Mouse (Mus musculus) ES-E14 (cell line): ENCODE results near the gene Abhd15. TPM values are rescaled to one million over a fixed set of nuclear protein-coding genes. Genes with fewer than 3 reads are reported as not detected.
A peak's percentile ranks its signal among the peaks of the same experiment; 100 is the strongest.

ENCODE experiments used
- DNase-seq: peaks from one replicate; pipeline ENCODE4 v3.0.0-alpha.2; 2013; ENCODE audit warnings: low read depth, low spot score
- H3K27ac ChIP-seq: 2 replicates; pipeline ENCODE4 v1.5.1; 2012; ENCODE audit warnings: low read depth, mild to moderate bottlenecking, low read length, moderate library complexity, mixed read lengths; ENCODE audit not compliant: poor library complexity, insufficient read depth, severe bottlenecking
- H3K36me3 ChIP-seq: 2 replicates; pipeline ENCODE4 v1.6.1; 2012; ENCODE audit warnings: mild to moderate bottlenecking, low read length, moderate library complexity, mixed read lengths; ENCODE audit not compliant: control insufficient read depth, poor library complexity, insufficient read depth, severe bottlenecking
- H3K4me1 ChIP-seq, 2 experiments: fragments of 150-350 bp in 1 of 2; sonication (generic) in 1 of 2; 2 replicates each; pipeline ENCODE4 v1.6.1; 2012; ENCODE audit warnings: low read length in 2 of 2, mild to moderate bottlenecking in 1 of 2, mixed read lengths in 1 of 2; ENCODE audit not compliant: control insufficient read depth in 2 of 2, insufficient read depth in 2 of 2, poor library complexity in 1 of 2
- H3K4me3 ChIP-seq, 2 experiments: fragments of 150-350 bp in 1 of 2; sonication (generic) in 1 of 2; 2 replicates each; pipeline ENCODE4 v1.5.1; 2012; ENCODE audit warnings: low read length in 2 of 2, low read depth in 1 of 2, mild to moderate bottlenecking in 1 of 2, mixed read lengths in 1 of 2; ENCODE audit not compliant: insufficient read depth in 1 of 2, poor library complexity in 1 of 2, severe bottlenecking in 1 of 2
- H3K9ac ChIP-seq: 2 replicates; pipeline ENCODE4 v1.6.1; 2012; ENCODE audit warnings: low read depth, mild to moderate bottlenecking, low read length, mixed read lengths; ENCODE audit not compliant: poor library complexity, insufficient read depth, severe bottlenecking
- H3K9me3 ChIP-seq: fragments of 150-350 bp; sonication (generic); 2 replicates; pipeline ENCODE4 v1.6.1; 2012; ENCODE audit warnings: low read depth, mild to moderate bottlenecking, low read length; ENCODE audit not compliant: control insufficient read depth, insufficient read depth
- CHD2 ChIP-seq: IDR thresholded peaks from 2 replicates; pipeline ENCODE4 v1.6.1; 2014; ENCODE audit warnings: mild to moderate bottlenecking, low read depth, low read length, inconsistent platforms
- HCFC1 ChIP-seq: IDR thresholded peaks from 2 replicates; pipeline ENCODE4 v1.6.1; 2012; ENCODE audit warnings: low read length, inconsistent platforms, borderline replicate concordance; ENCODE audit not compliant: insufficient read depth
- MAFK ChIP-seq: IDR thresholded peaks from 2 replicates; pipeline ENCODE4 v1.6.1; 2014; ENCODE audit warnings: mild to moderate bottlenecking, low read depth, low read length, inconsistent platforms; ENCODE audit not compliant: insufficient read depth
- ZC3H11A ChIP-seq: IDR thresholded peaks from 2 replicates; pipeline ENCODE4 v1.6.1; 2012; ENCODE audit warnings: low read depth, mild to moderate bottlenecking, inconsistent platforms, low read length, borderline replicate concordance
- ZNF384 ChIP-seq: IDR thresholded peaks from 2 replicates; pipeline ENCODE4 v1.6.1; 2012; ENCODE audit warnings: low read depth, low read length, inconsistent platforms
- in situ Hi-C, 2 experiments: fragments of 600-800 bp; cut with MboI; formaldehyde crosslinking; loops; one replicate each; pipeline ENCODE4 v1.15.1; 2025; ENCODE audit warnings: low sequenced_read_pairs in 2 of 2, inconsistent platforms in 1 of 2; ENCODE audit not compliant: unreplicated experiment in 2 of 2
- total RNA-seq: library from RNA; depleted of rRNA; stranded (reverse); fragments of 300-350 nt; gene quantifications from 2 replicates; pipeline ENCODE4 v1.2.3, GENCODE M21; 2012

Abhd15 gene
- total RNA-seq, 1 experiment: 1.7 TPM

DNA sequence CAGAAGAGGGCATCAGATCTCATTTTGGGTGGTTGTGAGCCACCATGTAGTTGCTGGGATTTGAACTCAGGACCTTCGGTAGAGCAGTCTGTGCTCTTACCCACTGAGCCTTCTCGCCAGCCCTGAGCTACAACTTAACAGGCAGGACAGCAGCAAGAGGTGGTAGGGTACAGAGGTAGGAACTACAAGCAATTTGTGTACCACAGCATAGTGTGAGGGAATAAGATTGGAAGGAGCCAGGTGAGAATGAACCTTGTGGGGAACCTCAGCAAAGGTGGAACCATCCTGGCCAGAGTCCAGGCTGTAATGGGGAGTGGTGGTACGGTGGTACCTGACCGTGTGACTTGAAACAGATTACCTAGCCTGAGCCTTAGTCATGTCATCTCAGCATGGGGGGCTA lies 12.9 kb upstream of the Abhd15 start:
- Histone ChIP-seq H3K4me1 (peaks cover 5 to 48% of the 10 kb centered on the region in 2 experiments; a peak in 3 of 4 replicates), H3K36me3 (peaks cover 69% of the 10 kb centered on the region)

GRCm38 (mm10) chr11:77502481-77502880 lies 12.4 kb upstream of the Abhd15 start:
- Histone ChIP-seq H3K27ac (no peak overlapping the region), H3K9me3 (no peaks in the 10 kb centered on the region), H3K4me3 (no peak overlapping the region), H3K9ac (no peak overlapping the region), H3K4me1 (peaks cover 3 to 45% of the 10 kb centered on the region in 2 experiments; a peak in 3 of 4 replicates), H3K36me3 (peaks cover 71% of the 10 kb centered on the region)
- no peak for DNase-seq
- no peak for TF ChIP-seq MAFK
- no peak for TF ChIP-seq CHD2
- no peak for TF ChIP-seq ZC3H11A
- no peak for TF ChIP-seq HCFC1
- no peak for TF ChIP-seq ZNF384
- in situ Hi-C loops: no loop called here

More for the DNA sequence above, 12.9 kb upstream of the Abhd15 start:
- in situ Hi-C loops: no loop called here
- DNase-seq: no peak
- Histone ChIP-seq H3K27ac (no peak overlapping the region), H3K9ac (no peak overlapping the region), H3K4me3 (no peak overlapping the region), H3K9me3 (no peaks in the 10 kb centered on the region)
- TF ChIP-seq ZNF384 (no peak), ZC3H11A (no peak), MAFK (no peak), CHD2 (no peak), HCFC1 (no peak)

DNA sequence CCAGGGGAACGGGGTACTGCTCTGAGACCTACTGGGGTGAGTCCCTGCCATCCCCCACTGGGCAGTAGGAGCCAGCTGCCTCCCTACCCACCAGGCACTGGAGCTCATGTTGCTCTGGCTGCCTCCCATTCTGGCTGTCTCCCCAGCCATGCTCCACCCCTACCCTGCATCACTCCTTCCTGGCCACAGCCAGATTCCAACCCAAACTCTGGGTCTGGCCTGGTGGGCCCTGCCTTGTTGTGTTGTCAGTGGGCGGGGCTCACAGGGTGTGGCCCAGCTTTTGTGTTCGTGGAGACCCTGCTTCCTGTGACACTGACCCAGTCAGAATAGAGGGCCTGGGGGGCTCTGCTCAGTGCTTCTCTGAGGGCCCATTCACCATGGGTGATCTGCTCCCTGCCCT lies 11.4 kb upstream of the Abhd15 start:
- Histone ChIP-seq H3K27ac (peak overlapping the region; percentile 33; the same call in 1 of the 2 replicates), H3K9ac (no peak overlapping the region), H3K4me3 (no peak overlapping the region), H3K36me3 (peaks cover 71% of the 10 kb centered on the region), H3K9me3 (no peaks in the 10 kb centered on the region), H3K4me1 (peaks cover under 1 to 45% of the 10 kb centered on the region in 2 experiments; a peak in 3 of 4 replicates)
- TF ChIP-seq HCFC1: no peak
- TF ChIP-seq MAFK: no peak
- TF ChIP-seq CHD2: no peak
- TF ChIP-seq ZC3H11A: no peak
- no peak for TF ChIP-seq ZNF384
- in situ Hi-C loops: no loop called here
- DNase-seq: no peak

GRCm38 (mm10) chr11:77504377-77504776 lies 10.5 kb upstream of the Abhd15 start:
- in situ Hi-C loops: no loop called here
- Histone ChIP-seq H3K27ac (no peak overlapping the region), H3K4me3 (no peak overlapping the region), H3K9ac (no peak overlapping the region), H3K4me1 (peaks cover 0 to 40% of the 10 kb centered on the region in 2 experiments; a peak in 3 of 4 replicates), H3K36me3 (peaks cover 68% of the 10 kb centered on the region), H3K9me3 (no peaks in the 10 kb centered on the region)
- no peak for TF ChIP-seq CHD2
- no peak for TF ChIP-seq ZC3H11A
- no peak for TF ChIP-seq MAFK
- DNase-seq: no peak

DNA sequence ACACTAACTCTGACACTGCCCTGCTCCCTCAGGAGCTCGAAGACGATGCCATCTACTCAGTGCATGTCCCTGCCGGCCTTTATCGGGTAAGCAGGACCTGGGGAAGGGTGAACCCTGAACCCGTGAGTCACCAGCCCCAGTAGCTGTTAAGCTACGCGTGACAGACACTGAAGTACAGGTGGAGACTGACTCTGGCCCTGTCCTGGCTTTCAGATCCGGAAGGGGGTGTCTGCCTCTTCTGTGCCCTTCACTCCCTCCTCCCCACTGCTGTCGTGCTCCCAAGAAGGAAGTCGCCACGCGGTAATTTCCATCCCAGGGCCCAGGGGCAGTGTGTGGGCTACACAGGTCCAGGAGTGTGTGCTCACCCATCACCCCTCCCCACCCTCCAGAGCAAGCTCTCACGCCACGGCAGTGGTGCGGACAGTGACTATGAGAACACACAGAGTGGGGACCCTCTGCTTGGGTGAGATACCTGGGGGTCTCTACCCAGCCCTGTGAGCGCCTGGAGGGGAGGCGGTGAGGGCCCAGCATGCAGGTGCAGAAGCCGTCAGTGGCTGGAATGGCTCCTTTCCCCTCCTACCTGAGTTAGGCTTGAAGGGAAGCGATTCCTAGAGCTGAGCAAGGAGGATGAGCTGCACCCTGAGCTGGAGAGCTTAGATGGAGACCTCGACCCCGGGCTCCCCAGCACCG lies 9.5 kb upstream of the Abhd15 start:
- H3K27ac ChIP-seq: no peak overlapping the region
- H3K9ac ChIP-seq: no peak overlapping the region
- TF ChIP-seq ZC3H11A (no peak), ZNF384 (no peak), MAFK (no peak), HCFC1 (no peak), CHD2 (no peak)
- H3K36me3 ChIP-seq: peaks cover 58% of the 10 kb centered on the region
- H3K4me3 ChIP-seq: no peak overlapping the region
- in situ Hi-C loops: no loop called here
- DNase-seq: no peak
- no peaks in the 10 kb centered on the region for H3K9me3 ChIP-seq
- H3K4me1 ChIP-seq: peaks cover 0 to 33% of the 10 kb centered on the region in 2 experiments; a peak in 3 of 4 replicates
